Mouse (Mus musculus): Measurements from ENCODE around the gene Vwf. TPM values are rescaled to one million over a fixed set of nuclear protein-coding genes. Genes with fewer than 3 reads are reported as not detected.

The Vwf gene
- polyA plus RNA-seq, 1 experiment = 64.0 TPM

DNA sequence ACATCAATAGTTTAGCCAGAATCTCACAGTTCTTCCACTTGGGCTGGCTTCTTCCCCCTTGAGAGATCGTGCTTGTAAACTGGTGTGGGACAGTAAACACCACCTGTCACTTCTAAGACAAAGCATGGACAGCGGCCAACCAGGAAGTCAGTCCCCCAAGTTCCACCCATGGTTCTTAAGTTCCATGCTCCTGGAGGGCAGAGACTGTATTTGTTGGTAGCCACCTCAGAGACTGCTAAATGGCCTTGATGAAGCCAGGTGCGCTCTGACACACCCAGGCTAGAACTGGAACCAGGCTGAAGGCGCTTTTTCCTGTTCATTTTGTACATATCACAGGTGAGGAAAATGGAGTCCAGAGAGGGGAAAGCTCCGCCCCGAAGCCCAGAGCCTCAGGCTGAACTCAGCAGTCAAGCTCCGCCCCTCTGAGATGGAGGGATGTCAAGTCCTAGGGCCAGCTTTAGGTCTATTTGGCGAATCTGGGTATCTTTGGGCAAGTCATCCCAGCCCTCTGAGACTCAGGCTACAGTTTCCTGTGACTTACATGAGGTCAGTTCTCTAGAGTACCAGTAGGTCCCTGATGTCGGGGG lies 17.9 kb upstream of the Vwf start:
- peak overlapping the region; percentile 48 for H3K27ac ChIP-seq (ENCODE audit: insufficient read depth, low read depth, low read length)
- H3K4me1 ChIP-seq (ENCODE audit: control insufficient read depth, insufficient read depth, insufficient read length, low read length) = peaks cover 9% of the 10 kb centered on the region; the same call in 1 of the 2 replicates
- H3K27me3 ChIP-seq (ENCODE audit: control insufficient read depth, insufficient read depth, low read length) = no peaks in the 10 kb centered on the region
- H3K4me3 ChIP-seq (ENCODE audit: low read depth, low read length) = no peak overlapping the region
- H3K36me3 ChIP-seq (ENCODE audit: control insufficient read depth, insufficient read depth, low read length) = no peaks in the 10 kb centered on the region
- WGBS = 26% methylated on average over 9 of the region's 9 CpGs
- no peak for TF ChIP-seq POLR2A (IDR thresholded peaks at IDR 0.05; ENCODE audit: low read depth, low read length)
- no peak for TF ChIP-seq CTCF (IDR thresholded peaks at IDR 0.05; ENCODE audit: extremely low read depth, insufficient read length, insufficient replicate concordance, low read depth, low read length)

DNA sequence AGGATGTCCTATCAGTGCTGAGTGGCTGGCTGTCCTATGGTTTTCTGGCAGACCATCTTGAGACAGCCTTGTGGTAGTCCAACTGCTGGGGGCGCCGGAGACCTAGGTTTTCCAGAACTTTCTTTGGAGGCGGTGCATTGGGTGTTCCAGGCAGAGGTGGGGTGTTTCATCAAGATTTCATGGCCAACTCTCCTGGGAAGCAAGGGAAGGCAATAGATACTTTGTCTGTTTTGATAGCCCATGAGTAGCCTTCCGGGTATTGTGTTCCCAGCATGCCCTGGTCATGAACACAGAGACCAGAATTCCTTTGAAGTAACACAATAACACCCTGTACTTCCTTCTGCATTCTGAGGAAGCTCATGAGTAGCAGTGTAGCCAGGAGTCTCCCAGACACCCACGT lies 17.1 kb upstream of the Vwf start:
- no peaks in the 10 kb centered on the region for H3K36me3 ChIP-seq (ENCODE audit: control insufficient read depth, insufficient read depth, low read length)
- H3K4me1 ChIP-seq (ENCODE audit: control insufficient read depth, insufficient read depth, insufficient read length, low read length) = peaks cover 6% of the 10 kb centered on the region; the same call in 1 of the 2 replicates
- H3K27me3 ChIP-seq (ENCODE audit: control insufficient read depth, insufficient read depth, low read length) = no peaks in the 10 kb centered on the region
- 74% methylated on average over 5 of the region's 5 CpGs for WGBS
- peak overlapping the region; percentile 56 for H3K27ac ChIP-seq (ENCODE audit: insufficient read depth, low read depth, low read length)
- no peak overlapping the region for H3K4me3 ChIP-seq (ENCODE audit: low read depth, low read length)
- TF ChIP-seq POLR2A (IDR thresholded peaks at IDR 0.05; ENCODE audit: low read depth, low read length) (no peak), CTCF (IDR thresholded peaks at IDR 0.05; ENCODE audit: extremely low read depth, insufficient read length, insufficient replicate concordance, low read depth, low read length) (peak; percentile 6; the same call in 1 of the 2 replicates)

DNA sequence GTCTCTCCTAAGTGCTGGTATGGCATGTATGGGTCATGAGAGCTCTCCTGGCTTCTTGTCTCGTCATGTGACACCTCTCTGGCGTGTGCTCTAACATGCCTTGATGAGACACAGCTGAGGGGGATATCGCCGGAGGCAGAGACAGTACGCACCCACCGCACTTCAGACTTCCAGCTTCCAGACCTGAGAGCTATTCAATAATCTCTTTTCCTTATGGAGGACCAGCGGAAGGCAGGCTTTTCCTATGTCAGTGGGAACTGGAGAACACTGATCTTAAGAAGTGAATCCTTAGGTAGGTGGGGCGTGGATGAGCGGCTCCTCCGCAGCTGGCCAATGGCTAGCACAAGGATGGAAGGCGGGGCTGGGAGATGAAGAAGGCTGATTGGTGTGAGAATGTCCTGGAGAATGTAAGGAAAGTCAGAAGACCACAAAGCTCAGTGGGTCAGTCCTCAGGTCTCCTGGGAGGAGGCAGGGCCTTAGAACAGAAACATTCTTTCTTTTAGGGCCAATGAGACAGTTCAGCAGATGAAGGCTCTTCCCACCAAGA lies 13.4 kb upstream of the Vwf start:
- Histone ChIP-seq H3K27me3 (ENCODE audit: control insufficient read depth, insufficient read depth, low read length) (no peaks in the 10 kb centered on the region), H3K36me3 (ENCODE audit: control insufficient read depth, insufficient read depth, low read length) (no peaks in the 10 kb centered on the region), H3K27ac (ENCODE audit: insufficient read depth, low read depth, low read length) (no peak overlapping the region), H3K4me3 (ENCODE audit: low read depth, low read length) (no peak overlapping the region), H3K4me1 (ENCODE audit: control insufficient read depth, insufficient read depth, insufficient read length, low read length) (peaks cover 3% of the 10 kb centered on the region; the same call in 1 of the 2 replicates)
- WGBS = 94% methylated on average over 11 of the region's 11 CpGs
- TF ChIP-seq CTCF (IDR thresholded peaks at IDR 0.05; ENCODE audit: extremely low read depth, insufficient read length, insufficient replicate concordance, low read depth, low read length) (no peak), POLR2A (IDR thresholded peaks at IDR 0.05; ENCODE audit: low read depth, low read length) (no peak)

DNA sequence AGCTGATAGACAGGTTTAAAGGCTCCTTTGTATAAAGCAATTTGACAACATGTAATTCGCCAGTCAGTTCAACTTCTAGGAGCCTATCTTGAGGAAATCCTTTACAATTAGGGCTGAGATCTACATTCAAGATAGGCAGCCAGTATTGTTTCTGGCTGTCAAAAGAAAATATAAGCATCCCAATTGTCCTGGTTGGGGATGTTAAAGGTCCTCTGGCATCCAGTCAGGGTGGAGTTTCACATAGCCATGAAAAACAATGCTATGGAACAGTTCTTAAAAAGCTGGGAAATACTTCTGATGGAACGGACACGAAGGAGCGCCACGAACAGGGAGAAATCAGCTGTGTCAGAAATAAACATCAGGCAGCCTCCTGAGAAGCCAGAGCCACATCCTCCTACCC lies 11.6 kb upstream of the Vwf start:
- Histone ChIP-seq H3K36me3 (ENCODE audit: control insufficient read depth, insufficient read depth, low read length) (no peaks in the 10 kb centered on the region), H3K4me3 (ENCODE audit: low read depth, low read length) (no peak overlapping the region), H3K4me1 (ENCODE audit: control insufficient read depth, insufficient read depth, insufficient read length, low read length) (no peaks in the 10 kb centered on the region), H3K27me3 (ENCODE audit: control insufficient read depth, insufficient read depth, low read length) (no peaks in the 10 kb centered on the region), H3K27ac (ENCODE audit: insufficient read depth, low read depth, low read length) (no peak overlapping the region)
- 86% methylated on average over 5 of the region's 5 CpGs for WGBS
- TF ChIP-seq POLR2A (IDR thresholded peaks at IDR 0.05; ENCODE audit: low read depth, low read length) = no peak
- TF ChIP-seq CTCF (IDR thresholded peaks at IDR 0.05; ENCODE audit: extremely low read depth, insufficient read length, insufficient replicate concordance, low read depth, low read length) = no peak

DNA sequence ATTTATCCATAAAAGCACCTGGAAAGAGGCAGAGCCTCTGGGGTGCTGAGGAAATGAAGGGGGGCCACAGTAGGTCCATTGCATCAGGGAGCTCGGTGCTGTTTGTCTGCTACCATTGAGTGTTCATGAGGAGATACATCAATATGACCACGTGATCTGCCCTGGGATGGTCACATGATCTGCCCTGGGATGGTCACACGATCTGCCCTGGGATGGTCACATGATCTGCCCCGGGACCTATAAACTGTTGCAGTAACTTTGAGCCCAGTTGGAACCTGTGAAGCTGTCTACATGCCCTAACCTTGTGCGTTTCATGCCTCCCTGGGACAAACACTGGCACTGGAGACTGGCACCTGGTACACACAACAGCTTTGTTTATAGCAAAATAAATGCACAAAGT lies 8.1 kb upstream of the Vwf start:
- 68% methylated on average over 5 of the region's 5 CpGs for WGBS
- H3K4me1 ChIP-seq (ENCODE audit: control insufficient read depth, insufficient read depth, insufficient read length, low read length) = no peaks in the 10 kb centered on the region
- no peaks in the 10 kb centered on the region for H3K27me3 ChIP-seq (ENCODE audit: control insufficient read depth, insufficient read depth, low read length)
- no peak overlapping the region for H3K27ac ChIP-seq (ENCODE audit: insufficient read depth, low read depth, low read length)
- H3K4me3 ChIP-seq (ENCODE audit: low read depth, low read length) = no peak overlapping the region
- TF ChIP-seq POLR2A (IDR thresholded peaks at IDR 0.05; ENCODE audit: low read depth, low read length) (no peak), CTCF (IDR thresholded peaks at IDR 0.05; ENCODE audit: extremely low read depth, insufficient read length, insufficient replicate concordance, low read depth, low read length) (no peak)
- no peaks in the 10 kb centered on the region for H3K36me3 ChIP-seq (ENCODE audit: control insufficient read depth, insufficient read depth, low read length)

DNA sequence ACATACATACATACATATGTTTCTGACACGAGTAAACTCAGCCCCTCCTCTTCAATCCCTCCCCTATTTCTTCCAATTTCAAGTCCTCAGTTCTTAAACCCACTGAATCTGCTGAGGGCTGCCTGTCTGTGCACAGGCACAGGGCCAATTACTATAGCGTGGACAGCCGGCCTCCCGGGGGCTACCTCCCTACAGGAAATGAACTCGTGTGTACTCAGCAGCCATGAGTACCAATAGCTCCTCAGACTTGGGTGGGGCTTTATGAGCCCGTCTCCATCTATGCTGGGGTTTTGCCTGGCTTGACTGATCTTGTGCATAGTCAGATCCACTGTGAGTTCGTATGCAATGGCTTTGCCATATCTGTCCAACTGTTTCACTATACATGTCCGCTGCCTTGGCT lies 7.2 kb upstream of the Vwf start:
- Histone ChIP-seq H3K4me1 (ENCODE audit: control insufficient read depth, insufficient read depth, insufficient read length, low read length) (no peaks in the 10 kb centered on the region), H3K36me3 (ENCODE audit: control insufficient read depth, insufficient read depth, low read length) (no peaks in the 10 kb centered on the region), H3K4me3 (ENCODE audit: low read depth, low read length) (no peak overlapping the region), H3K27ac (ENCODE audit: insufficient read depth, low read depth, low read length) (no peak overlapping the region), H3K27me3 (ENCODE audit: control insufficient read depth, insufficient read depth, low read length) (no peaks in the 10 kb centered on the region)
- 21% methylated on average over 8 of the region's 8 CpGs for WGBS
- TF ChIP-seq CTCF (IDR thresholded peaks at IDR 0.05; ENCODE audit: extremely low read depth, insufficient read length, insufficient replicate concordance, low read depth, low read length) (no peak), POLR2A (IDR thresholded peaks at IDR 0.05; ENCODE audit: low read depth, low read length) (no peak)

DNA sequence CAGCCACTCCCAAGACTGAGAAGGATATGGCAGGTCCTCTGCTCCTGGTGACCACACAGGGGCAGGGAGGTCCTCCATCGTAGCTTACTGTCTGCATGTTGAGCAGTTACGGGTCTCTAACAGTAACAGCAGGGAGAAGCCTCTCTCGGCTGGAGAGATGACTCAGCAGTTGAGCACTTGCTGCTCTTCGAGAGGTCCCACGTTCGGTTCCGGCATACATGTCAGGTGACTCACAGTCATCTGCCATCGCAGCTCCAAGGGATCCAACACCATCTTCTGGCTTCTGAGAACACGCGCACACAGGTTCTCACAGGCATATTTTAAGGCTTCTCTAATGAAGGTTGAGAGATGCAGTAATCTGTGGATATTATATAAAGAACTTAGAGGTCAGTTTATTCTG lies 6.4 kb upstream of the Vwf start:
- H3K27ac ChIP-seq (ENCODE audit: insufficient read depth, low read depth, low read length) = no peak overlapping the region
- no peaks in the 10 kb centered on the region for H3K4me1 ChIP-seq (ENCODE audit: control insufficient read depth, insufficient read depth, insufficient read length, low read length)
- no peaks in the 10 kb centered on the region for H3K36me3 ChIP-seq (ENCODE audit: control insufficient read depth, insufficient read depth, low read length)
- H3K4me3 ChIP-seq (ENCODE audit: low read depth, low read length) = no peak overlapping the region
- no peaks in the 10 kb centered on the region for H3K27me3 ChIP-seq (ENCODE audit: control insufficient read depth, insufficient read depth, low read length)
- TF ChIP-seq CTCF (IDR thresholded peaks at IDR 0.05; ENCODE audit: extremely low read depth, insufficient read length, insufficient replicate concordance, low read depth, low read length) (no peak), POLR2A (IDR thresholded peaks at IDR 0.05; ENCODE audit: low read depth, low read length) (no peak)
- WGBS = 87% methylated on average over 10 of the region's 10 CpGs
